Mouse (Mus musculus) olfactory bulb, adult 2 months (tissue): ENCODE measurements around the gene Gm49405.

Source experiments
- CTCF ChIP-seq: fragments of 200-500 bp; IDR thresholded peaks from 2 replicates; pipeline ENCODE4 v1.5.1; 2012; ENCODE audit warnings: low read depth, mild to moderate bottlenecking, low read length, moderate library complexity; ENCODE audit not compliant: insufficient read depth
- POLR2A ChIP-seq: fragments of 200-500 bp; IDR thresholded peaks from 2 replicates; pipeline ENCODE4 v1.6.1; 2012; ENCODE audit warnings: mild to moderate bottlenecking, low read depth, low read length, moderate library complexity; ENCODE audit not compliant: insufficient read depth

- no peak for TF ChIP-seq POLR2A
- TF ChIP-seq CTCF, result no peak
Measured at GRCm38 (mm10) chr19:3966330-3967075, 33.9 kb upstream of the Gm49405 start.
